Mouse (Mus musculus) liver, postnatal 0 days (tissue): ENCODE measurements around the gene Ovca2.
A peak's percentile ranks its signal among the peaks of the same experiment; 100 is the strongest.

ENCODE experiments used
- CTCF ChIP-seq: sonication (generic); IDR thresholded peaks from 2 replicates; pipeline ENCODE4 v1.5.1; 2016; ENCODE audit warnings: antibody characterized with exemption, low read depth
- EP300 ChIP-seq: IDR thresholded peaks from 2 replicates; pipeline ENCODE4 v1.6.1; 2016; ENCODE audit warnings: antibody characterized with exemption, low read depth, mild to moderate bottlenecking

DNA sequence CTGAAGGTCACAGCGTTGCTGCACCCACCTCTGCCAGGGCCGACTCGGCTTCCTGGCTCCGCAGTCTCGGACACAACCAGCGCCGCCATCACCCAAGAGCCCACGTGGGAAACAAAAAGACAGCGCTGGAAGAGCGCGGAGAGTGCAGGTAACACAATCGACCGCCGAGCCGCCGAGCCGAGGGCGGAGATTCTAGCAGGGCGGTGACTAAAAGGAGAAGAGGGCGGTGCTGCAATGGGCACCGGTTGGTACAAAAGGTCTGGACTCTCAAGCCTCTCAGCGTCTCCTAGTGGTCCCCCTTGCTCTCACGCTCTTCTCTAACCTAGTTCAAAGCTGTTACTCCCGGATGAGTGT lies 11.7 kb upstream of the Ovca2 start:
- TF ChIP-seq CTCF (peak; percentile 51), EP300 (0 out of 2 replicates have a peak, but pooled peaks have one; percentile 8)
